Mouse (Mus musculus): Measurements from ENCODE around the gene Gm9999.
"Not testable (repeated sequence)": the region's sequence is repeated elsewhere in the genome, so short reads cannot be mapped to it uniquely, and the experiment has no call there.

Gm9999 gene

DNA sequence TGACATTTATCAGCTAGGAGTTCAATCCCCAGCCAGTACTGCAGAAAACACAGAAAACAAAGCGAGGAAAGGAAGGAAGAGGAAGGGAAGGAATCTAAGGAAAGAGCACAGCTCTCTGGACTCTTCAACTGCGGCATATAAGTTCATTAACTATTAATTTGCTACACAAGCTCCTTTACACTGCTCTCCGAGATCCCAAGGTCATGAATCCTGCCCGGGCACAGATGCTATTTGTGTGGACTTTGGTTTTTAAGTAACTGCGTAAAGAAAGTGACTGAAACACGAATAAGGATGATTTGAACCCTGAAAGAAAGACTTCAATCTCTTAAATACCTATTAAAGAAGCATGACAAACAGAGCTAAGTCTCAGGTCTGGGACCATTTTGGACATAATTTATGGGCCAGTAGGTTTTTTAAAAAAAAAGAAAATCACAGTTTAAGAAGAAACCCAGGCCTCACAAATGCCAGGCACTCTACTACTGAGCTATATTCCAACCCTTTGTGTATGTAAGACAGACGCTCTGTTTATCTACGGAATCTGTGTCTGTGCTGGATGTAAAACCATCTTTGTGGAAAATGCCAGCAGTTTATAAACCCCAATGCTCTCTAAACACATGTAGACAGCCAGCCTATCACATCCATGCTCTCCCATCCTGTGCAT is 16.7 kb downstream of the Gm9999 start:
- no peak for DNase-seq (ENCODE audit: low spot score)

DNA sequence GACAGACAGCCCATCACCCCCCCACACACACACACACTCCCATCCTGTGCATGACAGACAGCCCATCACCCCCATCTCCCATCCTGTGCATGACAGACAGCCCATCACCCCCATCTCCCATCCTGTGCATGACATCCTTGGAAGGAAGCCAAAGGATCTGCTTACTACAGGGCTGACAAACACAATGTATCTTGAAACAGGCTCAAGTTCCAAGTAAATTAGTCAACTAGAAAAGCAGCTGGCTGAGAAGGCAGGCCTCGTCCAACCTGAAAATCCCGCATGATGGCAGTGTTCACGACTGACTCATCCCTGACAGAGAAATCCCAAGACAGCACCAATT is 17.2 kb downstream of the Gm9999 start:
- DNase-seq (ENCODE audit: low spot score), result no peak

DNA sequence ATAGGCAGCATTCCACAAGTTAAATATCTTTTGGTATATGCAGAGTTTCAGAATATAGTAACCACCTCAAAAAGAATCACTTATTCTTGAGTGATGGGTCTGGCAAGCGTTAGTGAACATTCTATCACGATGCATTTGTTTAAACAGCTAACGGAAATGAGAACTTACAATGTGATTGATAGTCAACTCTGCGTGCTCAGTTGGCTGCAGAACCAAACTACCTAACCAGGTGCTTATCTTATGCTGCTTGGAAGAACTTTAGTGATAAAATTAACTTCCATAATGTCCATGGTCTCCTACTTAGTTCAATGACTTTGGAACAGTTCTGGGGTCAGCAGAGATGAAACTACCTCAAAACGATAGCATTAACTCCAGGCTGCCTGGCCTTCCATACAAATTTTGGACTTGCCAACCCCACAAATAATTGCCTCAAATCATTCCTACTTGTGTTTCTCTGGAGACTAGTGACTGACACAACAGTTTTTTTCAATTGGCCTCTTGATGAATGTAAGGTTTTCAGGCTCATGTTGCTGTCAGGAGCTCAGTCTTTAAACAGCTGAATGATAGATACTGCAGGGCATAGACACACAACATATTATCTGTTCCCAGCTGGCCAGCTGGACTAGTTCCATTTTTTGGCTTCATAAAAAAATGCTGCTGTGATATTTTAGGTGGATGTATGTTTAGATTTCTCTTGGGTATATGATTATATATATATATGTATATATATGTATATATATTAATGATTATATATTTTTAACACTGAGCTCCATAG is 17.9 kb downstream of the Gm9999 start:
- DNase-seq (ENCODE audit: low spot score), result no peak

DNA sequence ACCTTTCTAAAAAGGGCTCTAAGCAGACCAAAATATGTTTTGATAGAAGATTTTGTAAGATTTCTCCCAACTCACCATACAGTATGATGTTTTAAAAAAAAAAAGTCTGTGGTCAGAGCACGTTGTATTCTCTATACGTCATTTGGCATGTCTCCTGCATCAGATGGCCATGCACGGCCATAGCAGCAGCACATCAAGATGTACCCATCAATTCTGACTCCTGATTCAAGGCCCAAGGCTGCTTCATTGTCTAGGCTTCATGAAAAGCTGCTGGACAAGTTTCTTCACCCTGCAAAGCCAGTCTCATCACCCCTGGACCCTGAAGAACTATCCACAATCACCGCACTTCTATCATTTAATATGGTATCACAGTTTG is 18.5 kb downstream of the Gm9999 start:
- DNase-seq (ENCODE audit: low spot score), result no peak

DNA sequence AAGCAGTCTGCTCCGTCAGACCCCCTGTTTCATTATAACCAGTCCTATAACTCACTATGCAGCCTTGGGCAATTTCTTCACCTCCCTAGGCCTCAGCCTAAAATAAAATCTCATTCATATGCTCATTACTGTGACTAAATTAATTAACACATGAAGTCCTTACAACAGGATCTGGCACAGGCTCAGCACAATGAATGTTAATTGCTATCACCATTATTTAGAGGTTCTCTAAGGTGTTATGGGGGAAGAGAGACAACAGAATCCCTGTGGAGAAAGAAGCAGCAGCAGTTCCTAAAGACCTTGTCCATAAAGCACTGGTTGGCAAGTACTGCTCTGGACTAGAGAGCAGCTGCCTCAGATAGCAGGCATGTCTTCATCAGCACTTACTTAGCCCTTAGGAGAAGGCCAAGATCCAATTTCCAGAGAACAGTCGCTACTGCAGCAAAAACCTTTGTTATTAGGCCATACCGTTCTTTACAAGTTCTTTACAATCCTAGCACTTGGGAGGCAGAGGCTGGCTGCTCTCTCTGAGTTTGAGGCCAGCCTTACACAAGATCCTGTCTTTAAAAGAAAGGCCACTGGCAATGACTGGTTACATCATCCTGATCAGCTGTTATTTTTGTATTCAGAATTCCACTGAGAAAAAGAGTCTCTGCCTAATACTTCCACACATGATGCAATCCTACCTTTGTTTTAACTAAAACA is 20.2 kb downstream of the Gm9999 start:
- no peak for DNase-seq (ENCODE audit: low spot score)

DNA sequence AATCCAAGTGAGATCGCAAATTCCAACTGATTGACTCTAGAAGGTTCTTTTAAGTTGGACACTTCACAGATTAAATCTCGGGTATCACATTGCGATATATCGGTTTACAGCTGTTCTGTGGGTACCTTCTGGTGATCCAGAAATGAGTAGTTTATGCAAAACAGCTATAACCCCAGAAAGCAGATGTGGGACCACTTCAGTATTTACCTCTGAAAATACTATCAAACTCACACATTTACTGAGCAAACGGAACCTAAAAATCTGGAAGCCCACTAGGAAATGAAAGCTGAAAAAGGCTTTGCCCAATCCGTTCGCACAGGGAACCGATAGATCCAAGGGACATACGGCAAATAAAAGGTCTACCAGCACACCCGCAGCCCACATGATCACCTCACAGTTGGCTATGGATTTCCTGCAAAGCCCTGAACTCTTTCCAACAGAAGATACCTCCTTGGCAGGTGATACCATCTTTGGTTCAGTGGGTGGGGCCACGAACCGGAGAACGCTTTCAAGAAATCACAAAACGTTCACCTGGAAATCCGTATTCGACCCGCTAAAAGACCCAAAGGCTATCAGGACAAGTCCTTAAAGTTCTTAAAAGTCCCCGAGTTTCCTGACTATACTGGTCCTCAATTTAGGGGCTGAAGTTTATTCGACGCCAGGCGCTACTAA is 23.9 kb downstream of the Gm9999 start:
- DNase-seq (ENCODE audit: low spot score), result no peak

DNA sequence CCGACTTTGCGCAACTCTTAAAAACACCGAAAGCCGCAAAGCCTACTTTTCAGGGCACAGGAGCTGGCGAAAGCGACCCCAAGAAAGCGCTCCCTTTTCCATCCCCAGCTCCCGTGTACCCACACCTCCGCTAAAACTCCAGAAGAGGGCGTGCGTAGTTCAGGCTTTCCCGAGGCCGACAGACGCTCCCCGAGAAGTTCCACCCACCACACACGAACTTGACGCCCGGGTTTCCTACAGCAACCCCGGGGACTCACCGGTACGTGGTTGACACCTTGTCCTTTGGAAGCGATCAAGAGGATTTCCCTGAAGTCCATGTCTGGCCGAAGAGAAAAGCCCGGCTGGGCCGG is 24.4 kb downstream of the Gm9999 start:
- no peak for DNase-seq (ENCODE audit: low spot score)

DNA sequence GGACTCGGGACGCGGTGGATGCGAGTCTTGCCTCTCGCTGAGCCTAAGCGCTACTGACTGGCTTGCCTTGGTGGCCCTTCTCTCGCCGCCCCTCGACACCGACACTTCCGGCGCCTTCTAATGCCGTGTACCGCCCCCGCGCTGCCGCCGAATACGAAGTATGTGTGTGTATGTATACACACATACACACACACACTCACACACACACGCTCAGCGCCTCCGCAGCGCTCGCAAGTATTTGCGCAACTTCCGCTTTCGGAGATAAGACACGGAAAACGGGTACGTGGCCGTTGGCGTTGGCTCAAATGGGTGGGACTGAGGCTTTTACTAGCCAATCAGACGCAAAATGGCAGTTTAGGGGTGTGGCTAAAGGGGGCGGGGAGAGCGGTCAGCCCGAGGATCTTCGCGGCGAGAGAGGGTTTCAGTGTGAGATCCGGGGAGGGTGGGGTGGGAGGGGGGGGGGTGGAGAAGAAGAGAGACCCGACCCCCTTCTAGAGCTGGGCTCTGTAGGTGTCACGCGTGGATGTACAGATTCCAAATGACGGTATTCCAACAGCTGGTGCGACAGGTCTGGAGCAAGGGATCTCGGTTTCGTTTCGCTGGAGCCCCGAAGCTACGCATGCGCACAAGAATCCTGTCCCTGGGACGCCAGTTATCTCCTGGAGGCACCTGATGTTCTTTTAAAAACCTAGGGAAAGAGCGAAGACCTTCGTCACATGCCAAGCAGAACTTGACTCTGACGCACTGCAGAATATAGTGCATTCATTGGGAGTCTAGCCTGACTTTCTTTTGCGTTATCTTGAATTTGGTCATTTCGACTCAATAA is 25.0 kb downstream of the Gm9999 start, which contains the start of gene Spty2d1:
TSS of gene Spty2d1 (minus strand) at position 244 of the 826 bp plus-strand sequence.
- DNase-seq (ENCODE audit: low spot score), result peak; percentile 99

DNA sequence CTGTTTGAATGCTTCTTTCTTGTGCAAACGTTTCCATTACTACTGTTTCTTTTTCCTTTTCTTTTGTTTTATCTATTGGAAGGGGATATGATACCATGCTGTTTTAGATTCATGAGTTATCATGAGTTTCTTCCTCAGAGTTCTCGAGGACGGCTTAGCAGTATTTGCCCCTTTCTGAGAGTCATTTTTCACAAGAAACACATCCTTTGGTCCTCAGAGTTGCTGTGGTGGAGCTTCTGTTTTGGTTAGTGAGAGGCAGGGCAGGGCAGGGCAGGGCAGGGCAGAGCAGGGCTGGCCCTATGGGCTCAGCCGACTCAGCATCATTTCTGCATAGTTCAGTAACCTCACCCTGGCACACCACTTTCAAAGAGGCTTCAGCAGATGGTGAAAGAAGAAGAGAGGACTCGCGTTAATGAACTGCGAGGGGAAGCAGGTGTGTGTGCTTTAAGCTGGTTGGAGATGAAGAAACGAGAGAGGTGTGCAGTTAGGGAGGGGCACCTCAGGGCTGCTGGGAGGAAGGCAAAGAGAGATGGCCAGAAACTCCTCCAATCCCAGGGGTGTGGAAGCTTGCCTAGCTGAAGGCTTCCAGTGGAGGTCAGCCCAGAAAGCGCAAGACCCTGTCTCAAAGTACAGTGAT is 29.9 kb downstream of the Gm9999 start:
- DNase-seq (ENCODE audit: low spot score), result no peak

DNA sequence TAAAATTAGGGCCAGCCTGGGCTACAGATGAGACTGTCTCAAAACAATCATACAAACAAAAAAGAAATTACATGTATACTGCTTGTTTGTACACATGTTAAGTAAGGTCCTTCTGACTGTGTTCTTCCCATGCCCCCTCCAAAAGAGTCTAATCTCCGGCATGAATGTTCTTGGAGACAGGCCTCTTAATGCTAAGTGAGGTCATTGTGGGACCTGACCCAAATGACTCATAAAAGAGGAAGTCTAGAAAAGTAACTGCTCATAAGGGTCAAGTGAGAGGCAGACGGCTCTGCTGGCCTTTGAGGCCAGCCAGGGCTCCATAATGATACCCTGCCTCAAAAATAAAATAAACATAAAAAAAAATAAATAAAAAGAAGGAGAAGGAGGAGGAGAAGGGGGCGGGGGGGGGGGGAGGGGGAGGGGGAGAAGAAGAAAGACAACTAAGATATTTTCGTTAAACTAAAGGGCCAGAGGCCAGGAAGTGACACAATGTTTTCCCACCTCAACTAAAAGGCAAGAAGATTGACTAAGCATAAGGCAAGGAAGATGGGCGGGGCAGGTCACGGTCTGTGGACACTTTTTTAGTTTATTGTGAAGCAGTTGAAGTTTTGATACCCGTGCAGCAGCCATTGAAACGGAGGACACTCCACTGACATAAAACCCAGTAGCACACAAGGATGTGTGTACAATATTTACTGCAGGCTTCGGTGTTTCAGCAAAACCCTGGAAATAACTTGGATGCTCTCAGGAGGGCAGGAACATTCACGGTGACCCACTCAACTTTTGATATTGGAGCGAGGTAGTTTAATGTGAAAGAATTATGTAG is 31.4 kb downstream of the Gm9999 start:
- no peak for DNase-seq (ENCODE audit: low spot score)

DNA sequence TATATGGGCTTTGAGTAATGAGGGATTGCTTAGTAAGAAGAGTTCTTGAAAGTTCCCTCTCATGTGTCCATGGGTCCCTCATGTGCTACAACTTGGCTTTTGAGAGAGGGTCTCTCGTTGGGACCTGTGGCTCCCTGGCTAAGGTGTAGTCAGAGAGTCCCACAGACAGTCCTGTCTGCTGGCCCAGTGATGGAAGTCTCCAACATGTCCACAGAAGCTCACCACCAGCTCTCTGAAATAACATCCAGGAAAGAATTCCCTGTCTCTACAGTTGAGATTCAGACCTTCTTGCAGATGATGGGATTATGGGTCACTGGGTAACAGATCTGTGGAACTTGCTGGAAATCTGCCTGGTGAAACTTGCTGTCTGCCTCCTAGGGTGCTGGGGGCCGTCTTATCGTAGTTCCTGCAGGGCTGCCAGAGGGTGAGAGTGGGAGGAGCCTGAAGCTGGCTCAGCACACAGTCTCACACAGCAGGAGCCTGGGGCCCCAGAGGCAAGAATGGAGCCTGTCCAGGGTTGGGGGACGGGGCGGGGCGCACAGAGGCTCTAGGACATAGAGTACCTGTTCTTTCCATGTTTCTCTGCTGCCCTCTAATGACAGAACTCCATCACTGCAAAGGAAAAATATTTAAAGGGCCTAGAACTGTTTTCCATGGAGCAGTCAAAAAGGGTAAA is 32.1 kb downstream of the Gm9999 start:
- DNase-seq (ENCODE audit: low spot score), result peak; percentile 88

DNA sequence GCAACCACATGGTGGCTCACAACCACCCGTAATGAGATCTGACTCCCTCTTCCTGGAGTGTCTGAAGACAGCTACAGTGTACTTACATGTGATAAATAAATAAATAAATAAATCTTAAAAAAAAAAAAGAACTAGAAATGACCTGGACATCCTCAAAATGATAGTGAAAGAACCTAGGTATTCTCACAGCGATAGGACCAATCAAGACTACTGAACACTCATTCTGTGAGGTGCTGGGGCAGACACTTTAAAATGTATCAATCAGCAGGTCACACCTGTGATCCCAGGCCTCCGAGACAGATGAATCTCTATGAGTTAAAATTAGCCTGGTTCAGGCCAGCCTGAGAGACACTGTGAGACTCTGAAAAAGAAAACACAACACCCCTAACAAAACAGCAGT is 33.2 kb downstream of the Gm9999 start:
- DNase-seq (ENCODE audit: low spot score), result no peak

DNA sequence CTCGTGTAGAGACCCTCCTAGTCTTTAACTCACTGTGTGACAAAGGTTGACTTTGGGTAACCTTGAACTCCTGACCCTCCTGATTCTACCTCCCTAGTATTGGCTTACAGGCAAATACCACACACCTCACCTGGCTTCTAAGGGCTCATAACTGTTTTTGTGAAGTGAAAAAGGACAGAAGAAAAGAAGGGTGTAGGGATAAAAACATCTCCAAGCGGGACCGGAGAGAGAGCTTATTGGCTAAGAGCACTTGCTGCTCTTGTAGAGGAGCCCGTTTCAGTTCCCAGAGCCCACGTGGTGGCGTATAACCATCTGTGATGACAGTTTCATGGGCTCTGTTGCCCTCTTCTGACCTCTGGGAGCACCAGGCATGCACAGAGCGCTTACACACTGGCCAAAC is 33.8 kb downstream of the Gm9999 start:
- no peak for DNase-seq (ENCODE audit: low spot score)

DNA sequence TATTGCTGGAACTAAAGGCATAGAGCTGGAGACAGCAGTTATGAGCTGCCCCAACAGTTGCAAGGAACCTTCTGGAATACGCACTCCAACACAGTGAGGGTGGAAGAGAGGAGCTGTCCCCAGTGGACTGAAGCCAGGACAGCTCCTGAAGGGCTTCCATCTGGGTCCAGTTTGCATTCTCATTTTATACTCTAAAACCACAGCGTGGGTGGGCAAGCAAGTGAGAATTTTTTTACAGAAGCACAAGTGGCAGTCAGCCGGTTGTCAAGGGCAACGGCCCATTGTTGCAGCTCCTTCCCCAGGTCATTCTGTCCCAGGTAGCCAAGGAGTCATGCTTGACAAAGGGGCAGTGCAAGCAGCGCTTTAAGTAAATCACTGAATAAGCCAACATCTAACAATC is 36.3 kb downstream of the Gm9999 start:
- DNase-seq (ENCODE audit: low spot score), result peak; percentile 39

DNA sequence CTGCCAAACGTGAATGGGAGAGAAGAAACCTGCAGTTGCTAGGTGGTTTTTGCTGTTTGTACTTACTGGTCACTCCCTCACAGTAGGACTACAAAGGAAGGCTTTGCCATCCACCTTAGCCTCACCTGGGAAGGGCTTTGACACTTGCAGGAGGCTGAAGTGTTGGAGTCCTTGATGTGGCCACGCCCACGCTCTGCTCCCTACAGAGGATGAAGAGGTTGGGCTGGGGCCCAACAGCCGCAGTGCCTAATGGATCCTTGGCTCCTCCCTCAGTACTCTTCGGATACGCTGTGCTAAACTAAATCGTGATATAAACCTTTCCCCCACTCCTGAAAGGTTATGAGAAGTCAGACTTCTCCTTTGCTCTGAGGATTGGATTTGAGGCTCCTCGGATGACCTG is 37.6 kb downstream of the Gm9999 start:
- DNase-seq (ENCODE audit: low spot score), result no peak

DNA sequence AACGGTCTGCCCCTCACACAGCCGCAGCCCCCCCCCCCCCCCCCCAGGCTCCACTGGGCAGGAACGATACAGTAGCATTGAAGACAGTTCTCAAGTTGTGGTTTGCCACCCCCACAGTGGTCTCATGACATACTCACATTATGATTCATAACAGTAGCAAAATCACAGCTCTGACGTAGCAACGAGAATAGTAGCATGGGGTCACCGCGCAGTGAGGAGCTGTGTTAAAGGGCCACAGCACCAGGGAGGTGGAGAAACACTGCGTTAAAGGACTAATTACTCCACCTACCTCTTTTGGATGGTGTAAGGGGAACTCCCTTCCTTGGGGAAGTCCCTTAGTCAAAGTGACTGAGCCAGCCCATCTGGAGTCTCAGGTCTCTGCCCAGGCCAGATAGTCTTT is 39.1 kb downstream of the Gm9999 start:
- no peak for DNase-seq (ENCODE audit: low spot score)

DNA sequence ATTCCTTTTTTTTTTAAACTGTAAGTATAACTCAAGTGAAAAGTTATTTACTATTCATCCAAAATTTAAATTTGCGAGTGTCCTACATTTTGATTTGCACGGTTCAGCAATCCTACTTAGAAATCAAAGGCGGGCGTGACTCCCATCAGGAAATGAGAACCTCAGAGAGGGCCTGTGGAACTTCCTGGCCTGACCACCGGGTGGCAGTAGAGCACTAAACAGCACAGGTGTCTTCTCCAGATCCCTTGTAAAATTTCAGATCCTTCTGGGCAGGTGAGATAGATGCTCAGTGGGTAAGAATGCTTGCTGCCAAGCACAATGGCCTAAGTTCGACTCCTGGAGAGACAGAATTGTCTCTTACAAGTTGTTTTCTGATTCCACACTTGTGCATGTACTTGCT is 40.1 kb downstream of the Gm9999 start:
- DNase-seq (ENCODE audit: low spot score), result peak; percentile 90

DNA sequence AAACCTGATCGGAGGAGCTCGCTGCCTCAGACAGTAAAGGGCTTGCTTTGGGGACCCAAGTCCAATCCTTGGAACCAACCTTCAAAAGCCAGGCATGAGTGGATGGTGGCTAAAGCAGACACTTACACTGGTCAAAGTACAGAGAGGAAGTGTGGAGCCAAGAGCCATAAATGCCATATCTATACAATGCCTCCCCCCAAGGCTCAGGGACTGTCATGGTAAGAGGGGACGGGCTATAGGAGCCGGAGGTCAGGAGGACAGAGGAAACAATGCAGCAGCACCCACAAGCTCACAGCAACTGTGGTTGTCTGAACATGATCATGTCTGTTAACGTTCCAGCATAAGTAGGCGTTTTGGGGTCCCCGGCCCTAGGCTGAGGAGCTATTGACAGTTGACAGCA is 41.1 kb downstream of the Gm9999 start:
- no peak for DNase-seq (ENCODE audit: low spot score)

DNA sequence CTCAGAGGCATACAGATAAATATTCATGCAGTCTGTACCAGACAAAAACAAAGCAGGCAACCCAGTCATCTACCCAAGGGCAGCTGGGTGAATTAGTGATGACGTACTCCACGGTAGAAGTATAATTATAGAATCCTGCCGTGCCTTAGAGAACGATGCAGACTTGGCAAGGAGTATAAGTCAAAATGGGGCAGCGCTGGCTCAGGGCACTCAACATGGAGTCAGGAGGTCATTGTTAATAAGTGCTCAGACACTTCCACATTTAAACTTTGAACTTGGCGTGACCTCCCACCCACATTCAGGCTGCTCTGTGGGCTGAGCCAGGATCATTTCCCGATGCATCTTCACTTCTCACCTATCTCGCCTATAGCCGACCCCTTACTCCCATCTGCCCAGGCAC is 42.0 kb downstream of the Gm9999 start:
- no peak for DNase-seq (ENCODE audit: low spot score)

DNA sequence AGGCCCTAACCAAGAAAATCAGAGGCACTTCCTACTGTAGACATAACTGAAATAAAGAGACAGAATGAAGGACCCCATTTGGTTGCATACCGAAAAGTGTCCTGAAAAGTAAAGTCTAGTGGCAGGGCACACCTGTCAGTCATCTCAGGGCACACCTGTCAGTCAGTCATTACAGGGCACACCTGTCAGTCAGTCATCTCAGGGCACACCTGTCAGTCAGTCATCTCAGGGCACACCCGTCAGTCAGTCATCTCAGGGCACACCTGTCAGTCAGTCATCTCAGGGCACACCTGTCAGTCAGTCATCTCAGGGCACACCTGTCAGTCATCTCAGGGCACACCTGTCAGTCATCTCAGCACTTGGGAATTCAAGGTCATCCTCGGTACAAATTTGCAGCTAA is 43.5 kb downstream of the Gm9999 start:
- not testable (repeated sequence) for DNase-seq (ENCODE audit: low spot score)

All from layer of hippocampus, adult 11-12 months (tissue).